Mouse (Mus musculus) heart, adult 11 months (tissue): Measurements from ENCODE around the gene Spint1.
A peak's percentile ranks its signal among the peaks of the same experiment; 100 is the strongest.

Experiments
- DNase-seq: peaks from one replicate; pipeline ENCODE4 v3.0.0; 2022

Spint1 gene

DNA sequence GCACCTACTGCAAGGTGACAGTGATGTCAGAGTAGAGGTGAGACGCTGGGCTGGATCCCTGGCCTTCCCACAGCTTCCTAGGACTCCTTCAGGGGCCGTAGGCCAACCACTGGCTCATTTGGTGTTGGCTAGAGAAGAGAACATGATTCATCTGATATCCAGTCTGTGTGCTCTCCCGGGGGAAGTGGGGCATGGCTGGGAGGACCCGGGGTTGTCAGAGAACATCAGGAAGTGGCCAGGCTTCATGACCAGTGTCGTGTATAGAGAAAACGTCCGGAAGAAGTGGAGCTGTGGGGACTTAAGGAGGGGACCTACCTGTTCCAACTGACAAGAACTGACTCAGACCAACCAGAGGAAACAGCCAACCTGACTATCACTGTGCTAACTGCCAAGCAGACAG lies 8.1 kb downstream of the Spint1 start:
- DNase-seq = no peak

DNA sequence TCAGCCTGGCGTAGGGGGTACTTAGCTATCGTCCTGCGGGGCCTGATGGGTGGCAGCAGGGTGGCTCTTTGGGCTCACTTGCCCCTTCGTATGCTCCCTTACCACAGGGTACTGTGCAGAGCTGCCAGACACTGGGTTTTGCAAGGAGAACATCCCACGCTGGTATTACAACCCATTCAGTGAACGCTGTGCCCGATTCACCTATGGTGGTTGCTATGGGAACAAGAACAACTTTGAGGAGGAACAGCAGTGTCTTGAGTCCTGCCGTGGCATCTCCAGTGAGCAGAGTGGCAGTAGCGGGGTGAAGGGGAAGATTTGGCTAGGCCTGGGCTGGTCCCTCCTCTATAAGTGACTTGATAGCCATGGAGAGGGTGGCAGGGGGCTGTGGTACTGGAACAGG lies 10.7 kb downstream of the Spint1 start:
- no peak for DNase-seq

- no peak for DNase-seq
Observed at GRCm38 (mm10) chr2:119249592-119250061, 12.5 kb downstream of the Spint1 start.

DNA sequence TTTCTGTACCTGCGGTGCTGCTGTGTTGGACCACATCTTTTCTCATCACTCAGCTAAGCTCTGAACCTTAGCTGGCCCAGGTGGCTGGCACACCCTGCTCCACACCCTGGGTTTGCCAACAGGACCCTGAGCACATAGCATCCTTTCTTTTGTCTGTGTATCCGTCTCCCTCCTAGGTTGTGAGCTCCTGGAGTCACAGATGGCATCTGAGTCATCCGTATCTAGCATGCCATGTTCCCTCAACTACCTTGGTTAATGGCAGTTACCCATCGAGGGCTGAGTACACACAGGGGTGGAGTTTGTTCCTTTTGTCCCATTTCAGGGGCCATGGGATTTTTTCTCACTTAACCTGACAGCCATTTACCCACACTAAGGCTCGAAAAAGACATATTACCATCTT lies 13.2 kb downstream of the Spint1 start:
- no peak for DNase-seq

- DNase-seq = peak; percentile 92
Observed at GRCm38 (mm10) chr2:119250826-119251478, 13.8 kb downstream of the Spint1 start.

DNA sequence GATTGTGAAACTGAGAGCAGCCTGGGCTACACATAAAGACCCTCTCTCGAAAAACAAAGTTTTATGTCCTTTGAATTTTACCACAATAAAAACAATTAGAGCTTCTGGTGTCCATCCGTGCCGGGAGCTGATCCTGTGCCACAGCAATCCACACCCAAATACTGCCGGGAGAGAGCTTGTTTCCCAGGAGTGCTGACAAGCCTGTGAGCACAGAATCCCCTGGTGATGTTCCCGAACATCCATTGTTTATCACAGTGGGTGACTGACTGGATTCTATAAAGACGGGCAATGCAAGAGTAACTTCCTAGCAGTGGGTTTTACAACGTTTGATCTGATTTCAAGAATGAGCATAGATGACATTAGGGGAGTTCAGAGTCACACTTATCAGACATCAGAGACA lies 17.8 kb downstream of the Spint1 start:
- DNase-seq = no peak

GRCm38 (mm10) chr2:119260518-119260917 lies 23.4 kb downstream of the Spint1 start:
- DNase-seq = no peak

GRCm38 (mm10) chr2:119261326-119261725 lies 24.2 kb downstream of the Spint1 start:
- no peak for DNase-seq

DNA sequence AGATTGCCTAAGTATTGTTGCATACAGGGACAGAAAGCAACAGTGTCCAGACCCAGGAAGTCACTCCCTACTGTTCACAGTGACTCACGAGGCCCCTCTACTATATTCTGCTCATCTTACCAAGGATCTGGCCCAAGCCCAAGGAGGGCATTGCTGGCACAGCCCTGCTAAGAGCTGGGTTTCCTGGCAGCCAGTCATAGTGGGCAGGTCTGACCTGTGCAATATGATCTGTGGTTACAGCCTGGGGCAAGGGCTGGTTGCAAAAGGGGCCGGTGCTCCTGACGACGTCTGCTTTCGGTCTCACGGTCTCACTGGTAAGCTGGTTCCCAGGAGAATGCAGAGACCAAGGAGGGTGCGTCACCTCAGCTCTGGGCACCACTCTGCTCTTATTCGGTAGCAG lies 25.8 kb downstream of the Spint1 start:
- peak; percentile 95 for DNase-seq

DNA sequence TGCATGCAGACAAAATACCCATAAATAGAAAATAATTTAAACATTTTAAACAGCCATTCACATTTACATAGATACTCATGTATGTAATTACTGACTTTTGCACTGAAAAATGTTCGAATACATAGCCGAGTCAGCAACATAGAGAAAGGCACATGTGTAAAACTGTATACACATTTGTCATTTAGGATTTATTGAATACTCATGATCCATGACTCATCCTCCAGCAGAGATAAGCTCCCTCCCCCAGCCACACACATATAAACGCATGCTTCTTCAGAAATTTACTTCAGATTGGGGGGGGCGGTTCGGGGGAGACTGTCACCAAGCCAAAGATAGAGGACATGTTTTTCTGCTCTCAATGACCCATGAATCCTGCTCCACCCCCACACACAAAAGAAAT lies 26.7 kb downstream of the Spint1 start:
- no peak for DNase-seq

DNA sequence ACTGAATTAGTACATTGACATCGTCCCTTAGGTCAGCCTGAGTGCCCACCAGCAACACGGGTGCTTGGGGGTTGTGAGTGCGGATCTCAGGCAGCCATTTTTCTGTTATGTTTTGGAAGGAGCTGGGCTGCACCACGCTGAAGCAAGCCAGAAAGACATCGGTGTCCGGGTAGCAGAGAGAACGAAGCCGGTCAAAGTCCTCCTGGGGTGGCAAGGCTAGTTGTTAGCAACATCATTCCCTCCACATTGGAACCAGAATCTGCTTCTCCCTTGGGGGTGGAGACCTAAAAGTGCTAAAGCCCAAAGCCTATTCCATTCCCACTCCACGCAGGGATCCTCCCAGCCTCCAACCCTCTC lies 33.1 kb downstream of the Spint1 start:
- DNase-seq = peak; percentile 72

DNA sequence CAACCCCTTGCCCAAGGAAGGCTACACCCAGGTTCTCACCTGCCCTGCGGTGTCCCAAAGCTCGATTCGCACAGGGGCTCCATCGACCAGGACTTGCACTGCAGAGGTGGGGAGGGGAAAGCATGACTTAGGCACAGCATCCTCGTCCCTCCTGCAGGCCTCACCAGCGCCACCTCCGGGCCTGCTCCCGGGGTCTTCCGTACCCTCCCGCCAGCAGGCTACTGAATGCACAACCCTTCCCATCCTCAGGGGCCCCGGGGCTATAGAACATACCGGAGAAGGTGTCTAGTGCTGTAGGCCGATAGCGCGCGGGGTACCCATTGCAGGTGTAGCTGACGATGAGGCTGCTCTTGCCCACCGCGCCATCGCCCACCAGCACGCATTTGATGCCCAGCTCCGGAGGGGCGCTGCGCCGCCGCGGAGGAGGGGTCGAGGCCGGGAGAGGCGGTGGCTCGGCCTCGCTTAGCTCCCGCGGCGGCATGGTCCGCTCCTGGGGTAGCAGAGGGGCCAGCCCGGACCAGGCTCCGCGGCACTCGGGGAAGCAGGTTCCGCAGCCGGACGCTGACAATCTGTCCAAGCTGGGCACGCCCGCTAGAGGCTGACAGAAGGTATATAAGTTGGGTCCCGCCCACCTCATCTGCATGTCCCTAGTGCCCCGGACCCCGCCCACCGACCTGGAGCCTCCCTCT lies 33.6 kb downstream of the Spint1 start, which contains the start of gene Rhov:
Rhov (minus strand) TSS at position 630 of the 689 bp plus-strand sequence.
- peak; percentile 85 for DNase-seq

DNA sequence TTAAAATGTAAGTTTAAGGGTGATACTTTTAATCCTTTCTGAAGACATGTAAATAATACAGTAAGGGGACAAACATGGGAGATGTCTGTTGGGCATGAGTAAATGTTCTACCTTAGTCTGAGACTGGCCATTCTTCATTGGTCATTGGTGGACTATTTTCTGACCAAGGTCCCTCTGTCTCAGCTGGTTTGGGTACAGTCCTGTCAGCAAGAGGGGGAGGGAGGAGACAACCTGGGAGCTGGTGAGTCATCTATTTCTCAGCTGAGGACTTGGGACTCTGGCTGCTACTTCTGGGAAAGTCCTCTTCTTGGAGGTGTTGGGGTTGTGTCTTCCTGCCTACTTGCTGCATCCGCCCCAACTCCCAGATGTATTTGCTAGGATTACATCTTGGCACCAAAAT lies 37.0 kb downstream of the Spint1 start:
- DNase-seq = no peak

GRCm38 (mm10) chr2:119276926-119277325 lies 39.8 kb downstream of the Spint1 start:
- no peak for DNase-seq

GRCm38 (mm10) chr2:119277810-119278209 lies 40.6 kb downstream of the Spint1 start:
- no peak for DNase-seq

GRCm38 (mm10) chr2:119281899-119282565 lies 44.9 kb downstream of the Spint1 start:
- no peak for DNase-seq

DNA sequence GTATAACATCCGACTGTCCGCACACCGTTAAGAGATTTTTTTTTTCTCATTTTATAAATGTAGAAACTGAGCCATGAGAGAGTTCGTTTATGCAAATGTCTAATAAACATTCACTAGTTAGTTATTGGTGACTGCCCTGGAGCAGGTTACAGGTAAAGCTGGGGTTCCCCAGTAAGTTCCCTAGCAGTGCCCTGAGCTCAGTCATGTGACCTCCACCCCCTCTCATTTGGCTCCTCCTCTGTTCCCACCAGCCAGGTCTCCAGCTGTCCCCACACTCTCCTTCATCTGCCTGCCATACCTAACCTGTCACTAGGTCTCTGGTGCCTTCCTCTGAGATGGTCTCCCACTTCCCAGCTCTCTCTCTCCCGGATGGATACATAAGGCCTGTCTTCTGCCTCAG lies 50.2 kb downstream of the Spint1 start:
- peak; percentile 86 for DNase-seq

DNA sequence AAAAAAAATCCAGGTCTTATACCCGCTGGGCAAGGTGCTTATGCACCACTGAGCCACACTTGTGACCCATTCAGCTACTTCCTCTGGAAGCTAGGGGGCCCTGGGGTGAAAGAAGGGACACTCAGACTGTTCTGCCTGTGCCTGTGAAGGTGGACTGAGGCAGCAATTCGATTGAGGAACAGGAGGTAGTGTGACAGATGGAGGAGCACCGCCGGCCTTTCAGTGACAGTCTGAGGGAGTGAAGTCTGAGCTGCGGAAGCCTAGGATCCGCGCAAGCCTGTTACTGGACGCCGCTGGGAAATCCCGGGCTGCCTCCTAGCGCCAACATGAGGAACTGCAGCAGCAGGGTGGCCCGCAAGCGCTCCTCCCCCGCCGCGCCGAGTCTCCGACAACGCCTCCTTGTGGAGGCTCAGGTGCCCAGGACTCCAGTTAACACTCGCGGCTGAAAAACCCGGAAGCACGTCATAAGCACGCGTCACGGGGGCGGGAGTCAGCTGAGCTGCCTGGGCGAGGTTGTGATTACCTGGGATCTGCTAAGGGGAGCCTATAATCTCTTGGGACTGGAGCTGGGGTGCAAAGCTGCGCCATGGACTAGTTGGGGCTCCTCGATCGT lies 51.2 kb downstream of the Spint1 start, which contains the start of gene Vps18:
Vps18 (plus strand) TSS at position 471 of the 613 bp plus-strand sequence.
- DNase-seq = peak; percentile 100

GRCm38 (mm10) chr2:119289014-119289416 lies 51.9 kb downstream of the Spint1 start:
- peak; percentile 94 for DNase-seq

DNA sequence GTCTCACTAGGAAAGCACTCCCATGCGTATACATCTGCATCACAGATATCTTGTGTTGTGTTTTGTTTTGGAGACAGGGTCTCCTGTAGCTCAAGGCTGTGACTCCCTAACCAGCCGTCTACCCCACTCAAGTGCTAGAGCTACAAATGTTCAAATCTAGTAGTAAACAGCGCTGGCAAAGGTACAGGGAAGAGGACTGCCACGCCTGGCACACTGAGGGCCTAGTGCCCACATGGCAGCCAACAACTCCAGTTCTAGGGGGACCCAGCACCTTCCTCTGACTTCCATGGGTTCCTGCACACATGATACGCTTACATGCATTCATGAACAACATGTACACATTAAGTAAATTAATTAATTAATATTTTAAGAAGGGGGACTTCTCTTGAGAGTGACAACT lies 55.1 kb downstream of the Spint1 start:
- peak; percentile 70 for DNase-seq

DNA sequence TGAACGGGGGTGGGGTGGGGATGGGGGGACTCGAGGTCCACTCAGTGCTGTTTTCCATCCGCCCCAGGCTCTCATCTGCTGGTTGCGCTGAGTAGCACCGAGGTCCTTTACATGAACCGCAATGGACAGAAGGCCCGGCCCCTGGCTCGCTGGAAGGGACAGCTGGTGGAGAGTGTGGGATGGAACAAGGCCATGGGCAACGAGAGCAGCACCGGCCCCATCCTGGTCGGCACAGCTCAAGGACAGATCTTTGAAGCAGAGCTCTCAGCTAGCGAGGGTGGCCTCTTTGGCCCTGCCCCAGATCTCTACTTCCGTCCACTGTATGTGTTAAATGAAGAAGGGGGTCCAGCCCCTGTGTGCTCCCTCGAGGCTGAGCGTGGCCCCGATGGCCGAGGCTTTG lies 55.7 kb downstream of the Spint1 start:
- peak; percentile 89 for DNase-seq

DNA sequence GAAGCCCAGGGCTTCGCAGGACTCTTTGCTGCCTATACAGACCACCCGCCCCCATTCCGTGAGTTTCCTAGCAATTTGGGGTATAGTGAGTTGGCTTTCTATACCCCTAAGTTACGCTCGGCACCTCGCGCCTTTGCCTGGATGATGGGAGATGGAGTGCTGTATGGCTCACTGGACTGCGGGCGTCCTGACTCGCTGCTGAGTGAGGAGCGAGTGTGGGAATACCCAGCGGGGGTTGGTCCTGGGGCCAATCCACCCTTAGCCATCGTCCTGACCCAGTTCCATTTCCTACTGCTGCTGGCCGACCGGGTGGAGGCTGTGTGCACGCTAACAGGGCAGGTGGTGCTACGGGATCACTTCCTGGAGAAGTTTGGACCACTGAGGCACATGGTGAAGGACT lies 56.1 kb downstream of the Spint1 start:
- DNase-seq = peak; percentile 90

- DNase-seq = no peak
Observed at GRCm38 (mm10) chr2:119293776-119294390, 56.7 kb downstream of the Spint1 start.
